Mouse (Mus musculus) forebrain, embryonic 16.5 days (tissue): ENCODE measurements around the gene Abcg5. TPM values are rescaled to one million over a fixed set of nuclear protein-coding genes. Genes with fewer than 3 reads are reported as not detected.

Experiments
- ATAC-seq: fragments of 200-750 bp; cut with Nextera tagmentation; 2 replicates; pipeline ENCODE4 v1.8.0; 2017; ENCODE audit warnings: mild to moderate bottlenecking, moderate library complexity
- H3K27ac ChIP-seq: fragments of 300-500 bp; sonication (generic); 2 replicates; pipeline ENCODE4 v1.5.1; 2014; ENCODE audit warnings: low read length, control low read depth
- H3K27me3 ChIP-seq: fragments of 300-500 bp; sonication (generic); replicated peaks from 2 replicates; pipeline ENCODE4 v1.6.1; 2014; ENCODE audit warnings: low read length; ENCODE audit not compliant: control insufficient read depth, insufficient read depth
- H3K36me3 ChIP-seq: fragments of 300-500 bp; sonication (generic); 2 replicates; pipeline ENCODE4 v1.6.1; 2014; ENCODE audit not compliant: control insufficient read depth, insufficient read depth
- H3K4me1 ChIP-seq: fragments of 300-500 bp; sonication (generic); replicated peaks from 2 replicates; pipeline ENCODE4 v1.6.1; 2014; ENCODE audit warnings: low read length; ENCODE audit not compliant: control insufficient read depth, insufficient read depth
- H3K4me2 ChIP-seq: fragments of 300-500 bp; sonication (generic); 2 replicates; pipeline ENCODE4 v1.6.1; 2014; ENCODE audit warnings: mild to moderate bottlenecking, low read length, control low read depth
- H3K4me3 ChIP-seq: fragments of 300-500 bp; sonication (generic); replicated peaks from 2 replicates; pipeline ENCODE4 v1.5.1; 2014; ENCODE audit warnings: mild to moderate bottlenecking, low read length, control low read depth
- H3K9ac ChIP-seq: fragments of 300-500 bp; sonication (generic); replicated peaks from 2 replicates; pipeline ENCODE4 v1.6.1; 2014; ENCODE audit warnings: low read depth, low read length, control low read depth
- H3K9me3 ChIP-seq: fragments of 300-500 bp; sonication (generic); 2 replicates; pipeline ENCODE4 v1.6.1; 2016; ENCODE audit warnings: low read length; ENCODE audit not compliant: control insufficient read depth
- WGBS: fragments of 180-500 bp; shearing (Covaris S2); extraction: QIAGEN DNeasy Blood & Tissue Kit; methylation state at CpG from one replicate; pipeline ENCODE4 v1.1.7; 2014; 5-methylcytosine and 5-hydroxymethylcytosine counted together
- polyA plus RNA-seq: library from polyadenylated mRNA; unstranded; fragments of >200 nt; fragmentation: Nextera tagmentation; extraction: Ambion mirVana; gene quantifications from 2 replicates; pipeline ENCODE4 v1.2.1, GENCODE M21; 2015

The Abcg5 gene
- polyA plus RNA-seq, 1 experiment from 2014 or later: 0.87 TPM

DNA sequence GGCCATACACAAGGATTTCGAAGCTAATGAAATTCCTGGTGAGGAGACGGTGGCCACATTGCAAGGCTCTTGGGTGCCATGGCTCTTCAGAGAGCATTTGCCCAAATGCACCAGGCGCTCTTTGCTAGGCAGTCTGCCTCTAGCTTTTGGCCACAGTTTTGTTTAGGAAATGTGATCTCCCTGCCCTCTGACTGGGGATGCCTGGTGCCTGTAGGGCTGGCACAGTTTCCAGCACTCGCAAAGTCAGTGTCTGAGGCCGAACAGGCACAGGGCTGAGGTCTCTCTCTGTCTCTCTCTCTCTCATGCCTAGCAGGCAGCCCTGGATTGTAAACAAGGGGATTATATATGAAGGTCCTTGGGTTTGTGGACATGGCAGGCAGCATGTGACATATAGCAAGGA lies 7.3 kb upstream of the Abcg5 start:
- H3K4me2 ChIP-seq: no peak overlapping the region
- no peak overlapping the region for H3K9ac ChIP-seq
- H3K36me3 ChIP-seq: no peaks in the 10 kb centered on the region
- no peak overlapping the region for H3K4me3 ChIP-seq
- no peaks in the 10 kb centered on the region for H3K4me1 ChIP-seq
- WGBS: 88% methylated on average over 5 of the region's 5 CpGs
- ATAC-seq: no peak
- no peak overlapping the region for H3K27ac ChIP-seq
- no peaks in the 10 kb centered on the region for H3K9me3 ChIP-seq
- no peaks in the 10 kb centered on the region for H3K27me3 ChIP-seq

- H3K27ac ChIP-seq: no peak overlapping the region
- H3K9me3 ChIP-seq: no peaks in the 10 kb centered on the region
- H3K4me2 ChIP-seq: no peak overlapping the region
- no peaks in the 10 kb centered on the region for H3K4me1 ChIP-seq
- ATAC-seq: no peak
- no peak overlapping the region for H3K9ac ChIP-seq
- H3K36me3 ChIP-seq: no peaks in the 10 kb centered on the region
- no peak overlapping the region for H3K4me3 ChIP-seq
- WGBS: 90% methylated on average over 5 of the region's 5 CpGs
- H3K27me3 ChIP-seq: no peaks in the 10 kb centered on the region
These were observed 6.5 kb upstream of the Abcg5 start for GRCm38 (mm10) chr17:84689316-84689715.

- H3K4me1 ChIP-seq: no peaks in the 10 kb centered on the region
- WGBS: 91% methylated on average over 11 of the region's 11 CpGs
- no peaks in the 10 kb centered on the region for H3K27me3 ChIP-seq
- H3K4me2 ChIP-seq: no peak overlapping the region
- no peak for ATAC-seq
- H3K27ac ChIP-seq: no peak overlapping the region
- H3K4me3 ChIP-seq: no peak overlapping the region
- no peaks in the 10 kb centered on the region for H3K9me3 ChIP-seq
- no peak overlapping the region for H3K9ac ChIP-seq
- H3K36me3 ChIP-seq: no peaks in the 10 kb centered on the region
These were observed 6.0 kb upstream of the Abcg5 start for GRCm38 (mm10) chr17:84688834-84689233.

DNA sequence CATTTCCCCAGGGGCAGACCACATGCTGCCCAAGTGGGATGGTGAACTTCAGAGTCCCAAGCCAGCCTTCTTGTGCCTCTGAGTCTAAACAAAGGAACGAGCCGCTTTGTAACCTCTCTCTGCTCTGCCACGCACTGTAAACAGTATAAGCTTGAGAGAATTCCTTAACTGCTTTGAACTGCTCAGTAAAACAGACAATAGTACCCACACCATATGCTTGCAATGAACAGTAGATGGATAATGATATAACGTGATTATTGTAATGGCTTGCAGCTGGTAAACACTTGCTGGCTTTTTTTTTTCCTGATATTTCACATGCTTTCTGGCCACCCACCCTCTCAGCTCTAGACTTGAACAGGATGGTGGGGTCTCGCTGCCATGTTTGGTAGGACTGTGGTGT lies 5.2 kb upstream of the Abcg5 start:
- Histone ChIP-seq H3K27ac (no peak overlapping the region), H3K4me2 (no peak overlapping the region), H3K4me3 (no peak overlapping the region), H3K4me1 (no peaks in the 10 kb centered on the region), H3K27me3 (no peaks in the 10 kb centered on the region), H3K9me3 (no peaks in the 10 kb centered on the region), H3K9ac (no peak overlapping the region), H3K36me3 (no peaks in the 10 kb centered on the region)
- WGBS: 72% methylated on average over 5 of the region's 5 CpGs
- ATAC-seq: no peak

GRCm38 (mm10) chr17:84685286-84685685 lies 2.5 kb upstream of the Abcg5 start:
- Histone ChIP-seq H3K9me3 (no peaks in the 10 kb centered on the region), H3K27me3 (no peaks in the 10 kb centered on the region), H3K4me2 (no peak overlapping the region), H3K9ac (no peak overlapping the region), H3K4me3 (no peak overlapping the region), H3K36me3 (no peaks in the 10 kb centered on the region), H3K4me1 (no peaks in the 10 kb centered on the region), H3K27ac (no peak overlapping the region)
- no peak for ATAC-seq
- 83% methylated on average over 4 of the region's 4 CpGs for WGBS

GRCm38 (mm10) chr17:84684284-84684683 lies 1.5 kb upstream of the Abcg5 start:
- 55% methylated on average over 6 of the region's 6 CpGs for WGBS
- no peak for ATAC-seq
- Histone ChIP-seq H3K36me3 (no peaks in the 10 kb centered on the region), H3K4me3 (no peak overlapping the region), H3K4me2 (no peak overlapping the region), H3K9ac (no peak overlapping the region), H3K27me3 (no peaks in the 10 kb centered on the region), H3K27ac (no peak overlapping the region), H3K9me3 (no peaks in the 10 kb centered on the region), H3K4me1 (no peaks in the 10 kb centered on the region)

- Histone ChIP-seq H3K4me3 (no peak overlapping the region), H3K27ac (no peak overlapping the region), H3K9ac (no peak overlapping the region), H3K4me2 (no peak overlapping the region), H3K27me3 (no peaks in the 10 kb centered on the region), H3K36me3 (no peaks in the 10 kb centered on the region), H3K9me3 (no peaks in the 10 kb centered on the region), H3K4me1 (no peaks in the 10 kb centered on the region)
- 78% methylated on average over 3 of the region's 3 CpGs for WGBS
- ATAC-seq: no peak
These were observed 1.1 kb downstream of the Abcg5 start for GRCm38 (mm10) chr17:84681670-84682069.

DNA sequence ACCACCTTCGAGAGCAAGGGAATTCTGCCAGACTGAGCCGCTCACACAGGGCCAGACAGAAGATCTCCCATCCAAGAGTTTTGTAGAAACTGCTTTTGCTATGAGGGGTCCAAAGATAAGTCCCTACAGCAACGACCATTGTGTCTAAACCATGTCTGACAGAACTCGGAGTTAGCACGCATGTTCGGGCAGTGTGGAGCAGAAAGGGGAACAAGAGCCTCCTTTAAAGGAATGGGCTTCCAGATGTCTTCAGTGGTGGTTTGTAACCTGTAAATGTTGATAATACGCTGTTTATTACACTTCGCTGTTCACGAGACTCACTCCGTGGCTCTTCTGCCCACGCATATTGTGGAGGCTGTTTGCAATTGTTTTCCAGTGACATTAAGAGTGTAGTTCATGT lies 5.2 kb downstream of the Abcg5 start:
- no peaks in the 10 kb centered on the region for H3K36me3 ChIP-seq
- H3K27me3 ChIP-seq: peaks cover 11% of the 10 kb centered on the region
- WGBS: 91% methylated on average over 11 of the region's 11 CpGs
- no peak overlapping the region for H3K4me3 ChIP-seq
- no peak for ATAC-seq
- no peaks in the 10 kb centered on the region for H3K9me3 ChIP-seq
- peaks cover 7% of the 10 kb centered on the region for H3K4me1 ChIP-seq
- no peak overlapping the region for H3K27ac ChIP-seq
- no peak overlapping the region for H3K9ac ChIP-seq
- H3K4me2 ChIP-seq: no peak overlapping the region

- peak within 1 kb of the TSS; percentile 54 for H3K4me2 ChIP-seq
- H3K9me3 ChIP-seq: no peaks in the 10 kb centered on the region
- H3K4me1 ChIP-seq: peaks cover 7% of the 10 kb centered on the region
- ATAC-seq: no peak
- H3K36me3 ChIP-seq: no peaks in the 10 kb centered on the region
- WGBS: 3% methylated on average over 24 of the region's 24 CpGs
- peak within 1 kb of the TSS; percentile 7 for H3K9ac ChIP-seq
- H3K27ac ChIP-seq: no peak within 1 kb of the TSS
- peak within 1 kb of the TSS; percentile 30 for H3K4me3 ChIP-seq
- H3K27me3 ChIP-seq: peaks cover 11% of the 10 kb centered on the region
These were observed 6.9 kb downstream of the Abcg5 start, which contains the start of gene Abcg8 for GRCm38 (mm10) chr17:84675951-84676366. Abcg8 (plus strand) TSS chr17:84676302.

DNA sequence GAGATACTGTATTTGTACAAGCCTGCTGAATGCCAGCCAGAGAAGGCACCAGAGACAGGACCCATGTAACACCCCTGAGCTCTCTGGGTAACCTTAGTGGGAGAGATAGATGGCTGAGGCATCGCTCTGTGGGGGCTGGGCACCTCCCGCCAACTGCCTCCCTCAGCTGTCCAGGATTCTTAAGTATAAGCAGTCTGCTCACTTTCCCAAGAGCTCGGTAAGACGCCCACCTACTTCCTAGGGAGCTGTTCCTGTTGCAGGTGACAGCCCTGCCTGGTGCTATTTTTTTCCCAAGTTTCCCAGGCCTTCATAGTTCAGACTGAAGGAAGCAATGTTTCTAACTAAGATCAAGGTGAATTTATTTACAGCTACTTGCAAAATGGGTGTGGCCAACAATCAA lies 7.6 kb downstream of the Abcg5 start:
- no peak overlapping the region for H3K4me3 ChIP-seq
- no peak overlapping the region for H3K9ac ChIP-seq
- ATAC-seq: no peak
- WGBS: 63% methylated on average over 4 of the region's 4 CpGs
- H3K27me3 ChIP-seq: peaks cover 11% of the 10 kb centered on the region
- H3K36me3 ChIP-seq: no peaks in the 10 kb centered on the region
- H3K27ac ChIP-seq: no peak overlapping the region
- no peak overlapping the region for H3K4me2 ChIP-seq
- peaks cover 7% of the 10 kb centered on the region for H3K4me1 ChIP-seq
- H3K9me3 ChIP-seq: no peaks in the 10 kb centered on the region
